Mouse (Mus musculus): ENCODE measurements at regions not wholly inside any gene's neighbourhood (a gene's known extent, or its start where the extent isn't known, plus 50 kb on each side); places are given as distances from the start of the nearest gene placed in this dataset.

GRCm38 (mm10) chr8:113977072-113977471 lies 128.5 kb upstream of the Adamts18 start:
- 30% methylated on average over 4 of the region's 4 CpGs for WGBS
- ATAC-seq (ENCODE audit: insufficient read depth, low FRiP score) = no peak
- no peaks in the 10 kb centered on the region for H3K36me3 ChIP-seq (ENCODE audit: control insufficient read depth, insufficient read depth, low read length)
- H3K27me3 ChIP-seq (ENCODE audit: control insufficient read depth, insufficient read depth, low read length) = no peaks in the 10 kb centered on the region
- no peak overlapping the region for H3K27ac ChIP-seq (ENCODE audit: low read length)
- H3K9me3 ChIP-seq (replicated peaks; ENCODE audit: control insufficient read depth, low read length) = 0 out of 2 replicates have a peak, but pooled peaks cover 5% of the 10 kb centered on the region
- H3K4me3 ChIP-seq (replicated peaks; ENCODE audit: low read length) = no peak overlapping the region
- no peak overlapping the region for H3K9ac ChIP-seq (ENCODE audit: low read length)
- H3K4me2 ChIP-seq (ENCODE audit: low read depth, low read length) = no peak overlapping the region
- no peaks in the 10 kb centered on the region; the same call in 1 of the 2 replicates for H3K4me1 ChIP-seq (ENCODE audit: control insufficient read depth, insufficient read depth, low read length)

- no peak overlapping the region for H3K4me3 ChIP-seq (replicated peaks; ENCODE audit: low read length)
- ATAC-seq (ENCODE audit: insufficient read depth, low FRiP score) = no peak
- WGBS = 31% methylated on average over 9 of the region's 9 CpGs
- no peaks in the 10 kb centered on the region for H3K27me3 ChIP-seq (ENCODE audit: control insufficient read depth, insufficient read depth, low read length)
- H3K9ac ChIP-seq (ENCODE audit: low read length) = no peak overlapping the region
- H3K4me1 ChIP-seq (ENCODE audit: control insufficient read depth, insufficient read depth, low read length) = no peaks in the 10 kb centered on the region; the same call in 1 of the 2 replicates
- H3K4me2 ChIP-seq (ENCODE audit: low read depth, low read length) = no peak overlapping the region
- H3K9me3 ChIP-seq (replicated peaks; ENCODE audit: control insufficient read depth, low read length) = 0 out of 2 replicates have a peak, but pooled peaks cover 5% of the 10 kb centered on the region
- no peaks in the 10 kb centered on the region for H3K36me3 ChIP-seq (ENCODE audit: control insufficient read depth, insufficient read depth, low read length)
- H3K27ac ChIP-seq (ENCODE audit: low read length) = no peak overlapping the region
Measured at GRCm38 (mm10) chr8:113978946-113979345, 130.4 kb upstream of the Adamts18 start.

GRCm38 (mm10) chr8:113979837-113980236 lies 131.3 kb upstream of the Adamts18 start:
- no peak overlapping the region for H3K4me3 ChIP-seq (replicated peaks; ENCODE audit: low read length)
- no peak for ATAC-seq (ENCODE audit: insufficient read depth, low FRiP score)
- no peak overlapping the region for H3K9ac ChIP-seq (ENCODE audit: low read length)
- WGBS = 92% methylated on average over 5 of the region's 5 CpGs
- no peaks in the 10 kb centered on the region for H3K36me3 ChIP-seq (ENCODE audit: control insufficient read depth, insufficient read depth, low read length)
- 0 out of 2 replicates have a peak, but pooled peaks cover 5% of the 10 kb centered on the region for H3K9me3 ChIP-seq (replicated peaks; ENCODE audit: control insufficient read depth, low read length)
- no peak overlapping the region for H3K27ac ChIP-seq (ENCODE audit: low read length)
- no peaks in the 10 kb centered on the region; the same call in 1 of the 2 replicates for H3K4me1 ChIP-seq (ENCODE audit: control insufficient read depth, insufficient read depth, low read length)
- no peaks in the 10 kb centered on the region for H3K27me3 ChIP-seq (ENCODE audit: control insufficient read depth, insufficient read depth, low read length)
- no peak overlapping the region for H3K4me2 ChIP-seq (ENCODE audit: low read depth, low read length)

- 38% methylated on average over 1 of the region's 1 CpGs for WGBS
- Histone ChIP-seq H3K9me3 (replicated peaks; ENCODE audit: control insufficient read depth, low read length) (0 out of 2 replicates have a peak, but pooled peaks cover 5% of the 10 kb centered on the region), H3K36me3 (ENCODE audit: control insufficient read depth, insufficient read depth, low read length) (no peaks in the 10 kb centered on the region), H3K9ac (ENCODE audit: low read length) (no peak overlapping the region), H3K4me3 (replicated peaks; ENCODE audit: low read length) (no peak overlapping the region), H3K4me2 (ENCODE audit: low read depth, low read length) (no peak overlapping the region), H3K27me3 (ENCODE audit: control insufficient read depth, insufficient read depth, low read length) (no peaks in the 10 kb centered on the region), H3K4me1 (ENCODE audit: control insufficient read depth, insufficient read depth, low read length) (no peaks in the 10 kb centered on the region; the same call in 1 of the 2 replicates), H3K27ac (ENCODE audit: low read length) (no peak overlapping the region)
- no peak for ATAC-seq (ENCODE audit: insufficient read depth, low FRiP score)
Measured at GRCm38 (mm10) chr8:113981339-113981738, 132.8 kb upstream of the Adamts18 start.

- Histone ChIP-seq H3K4me1 (ENCODE audit: control insufficient read depth, insufficient read depth, low read length) (no peaks in the 10 kb centered on the region), H3K36me3 (ENCODE audit: control insufficient read depth, insufficient read depth, low read length) (no peaks in the 10 kb centered on the region), H3K9ac (ENCODE audit: low read length) (no peak overlapping the region), H3K4me3 (replicated peaks; ENCODE audit: low read length) (no peak overlapping the region), H3K27ac (ENCODE audit: low read length) (no peak overlapping the region), H3K27me3 (ENCODE audit: control insufficient read depth, insufficient read depth, low read length) (no peaks in the 10 kb centered on the region), H3K9me3 (replicated peaks; ENCODE audit: control insufficient read depth, low read length) (0 out of 2 replicates have a peak, but pooled peaks cover 2% of the 10 kb centered on the region), H3K4me2 (ENCODE audit: low read depth, low read length) (no peak overlapping the region)
- no peak for ATAC-seq (ENCODE audit: insufficient read depth, low FRiP score)
- 8% methylated on average over 10 of the region's 10 CpGs for WGBS
Measured at GRCm38 (mm10) chr8:113984845-113985244, 136.3 kb upstream of the Adamts18 start.

- ATAC-seq (ENCODE audit: insufficient read depth, low FRiP score) = no peak
- Histone ChIP-seq H3K4me2 (ENCODE audit: low read depth, low read length) (no peak overlapping the region), H3K36me3 (ENCODE audit: control insufficient read depth, insufficient read depth, low read length) (no peaks in the 10 kb centered on the region), H3K27ac (ENCODE audit: low read length) (no peak overlapping the region), H3K27me3 (ENCODE audit: control insufficient read depth, insufficient read depth, low read length) (no peaks in the 10 kb centered on the region), H3K4me1 (ENCODE audit: control insufficient read depth, insufficient read depth, low read length) (no peaks in the 10 kb centered on the region), H3K9me3 (replicated peaks; ENCODE audit: control insufficient read depth, low read length) (no peaks in the 10 kb centered on the region), H3K4me3 (replicated peaks; ENCODE audit: low read length) (no peak overlapping the region), H3K9ac (ENCODE audit: low read length) (no peak overlapping the region)
- 39% methylated on average over 11 of the region's 11 CpGs for WGBS
Measured at GRCm38 (mm10) chr8:113985471-113985870, 136.9 kb upstream of the Adamts18 start.

- ATAC-seq (ENCODE audit: insufficient read depth, low FRiP score) = no peak
- no peaks in the 10 kb centered on the region for H3K4me1 ChIP-seq (ENCODE audit: control insufficient read depth, insufficient read depth, low read length)
- no peak overlapping the region for H3K9ac ChIP-seq (ENCODE audit: low read length)
- WGBS = 57% methylated on average over 7 of the region's 7 CpGs
- no peak overlapping the region for H3K4me2 ChIP-seq (ENCODE audit: low read depth, low read length)
- H3K27ac ChIP-seq (ENCODE audit: low read length) = no peak overlapping the region
- no peaks in the 10 kb centered on the region for H3K9me3 ChIP-seq (replicated peaks; ENCODE audit: control insufficient read depth, low read length)
- no peaks in the 10 kb centered on the region for H3K27me3 ChIP-seq (ENCODE audit: control insufficient read depth, insufficient read depth, low read length)
- H3K4me3 ChIP-seq (replicated peaks; ENCODE audit: low read length) = no peak overlapping the region
- no peaks in the 10 kb centered on the region for H3K36me3 ChIP-seq (ENCODE audit: control insufficient read depth, insufficient read depth, low read length)
Measured at GRCm38 (mm10) chr8:113985948-113986347, 137.4 kb upstream of the Adamts18 start.

GRCm38 (mm10) chr8:113990718-113991117 lies 142.2 kb upstream of the Adamts18 start:
- no peaks in the 10 kb centered on the region for H3K9me3 ChIP-seq (replicated peaks; ENCODE audit: control insufficient read depth, low read length)
- WGBS = 65% methylated on average over 9 of the region's 9 CpGs
- no peak overlapping the region for H3K27ac ChIP-seq (ENCODE audit: low read length)
- no peak overlapping the region for H3K9ac ChIP-seq (ENCODE audit: low read length)
- H3K4me1 ChIP-seq (ENCODE audit: control insufficient read depth, insufficient read depth, low read length) = no peaks in the 10 kb centered on the region
- H3K27me3 ChIP-seq (ENCODE audit: control insufficient read depth, insufficient read depth, low read length) = no peaks in the 10 kb centered on the region
- ATAC-seq (ENCODE audit: insufficient read depth, low FRiP score) = no peak
- H3K4me2 ChIP-seq (ENCODE audit: low read depth, low read length) = no peak overlapping the region
- no peak overlapping the region for H3K4me3 ChIP-seq (replicated peaks; ENCODE audit: low read length)
- no peaks in the 10 kb centered on the region for H3K36me3 ChIP-seq (ENCODE audit: control insufficient read depth, insufficient read depth, low read length)

GRCm38 (mm10) chr8:113998881-113999280 lies 134.5 kb upstream of the Nudt7 start:
- no peak overlapping the region for H3K9ac ChIP-seq (ENCODE audit: low read length)
- H3K36me3 ChIP-seq (ENCODE audit: control insufficient read depth, insufficient read depth, low read length) = no peaks in the 10 kb centered on the region
- no peaks in the 10 kb centered on the region for H3K27me3 ChIP-seq (ENCODE audit: control insufficient read depth, insufficient read depth, low read length)
- no peak overlapping the region for H3K4me3 ChIP-seq (replicated peaks; ENCODE audit: low read length)
- 17% methylated on average over 6 of the region's 6 CpGs for WGBS
- no peaks in the 10 kb centered on the region for H3K4me1 ChIP-seq (ENCODE audit: control insufficient read depth, insufficient read depth, low read length)
- no peak for ATAC-seq (ENCODE audit: insufficient read depth, low FRiP score)
- H3K27ac ChIP-seq (ENCODE audit: low read length) = no peak overlapping the region
- H3K9me3 ChIP-seq (replicated peaks; ENCODE audit: control insufficient read depth, low read length) = no peaks in the 10 kb centered on the region
- no peak overlapping the region for H3K4me2 ChIP-seq (ENCODE audit: low read depth, low read length)

GRCm38 (mm10) chr8:114001674-114002073 lies 131.7 kb upstream of the Nudt7 start:
- Histone ChIP-seq H3K9ac (ENCODE audit: low read length) (no peak overlapping the region), H3K4me3 (replicated peaks; ENCODE audit: low read length) (no peak overlapping the region), H3K27me3 (ENCODE audit: control insufficient read depth, insufficient read depth, low read length) (no peaks in the 10 kb centered on the region), H3K4me2 (ENCODE audit: low read depth, low read length) (no peak overlapping the region), H3K4me1 (ENCODE audit: control insufficient read depth, insufficient read depth, low read length) (no peaks in the 10 kb centered on the region), H3K36me3 (ENCODE audit: control insufficient read depth, insufficient read depth, low read length) (no peaks in the 10 kb centered on the region), H3K9me3 (replicated peaks; ENCODE audit: control insufficient read depth, low read length) (no peaks in the 10 kb centered on the region), H3K27ac (ENCODE audit: low read length) (no peak overlapping the region)
- WGBS = 84% methylated on average over 2 of the region's 2 CpGs
- no peak for ATAC-seq (ENCODE audit: insufficient read depth, low FRiP score)
